Mouse (Mus musculus) liver, adult 2 months (tissue): Measurements from ENCODE around the gene Homez. TPM values are rescaled to one million over a fixed set of nuclear protein-coding genes. Genes with fewer than 3 reads are reported as not detected.

Experiments
- DNase-seq: peaks from one replicate; pipeline ENCODE4 v3.0.0-alpha.2; 2011; ENCODE audit warnings: low read depth, low spot score; ENCODE audit errors: extremely low read depth
- H3K27ac ChIP-seq: fragments of 200-500 bp; replicated peaks from 2 replicates; pipeline ENCODE4 v1.5.1; 2012; ENCODE audit warnings: low read depth, mild to moderate bottlenecking, control low read depth, inconsistent platforms, low read length; ENCODE audit not compliant: insufficient read depth
- H3K27me3 ChIP-seq: fragments of 200-500 bp; 2 replicates; pipeline ENCODE4 v1.6.1; 2012; ENCODE audit warnings: mild to moderate bottlenecking, moderate library complexity, low read length, inconsistent platforms; ENCODE audit not compliant: control insufficient read depth, insufficient read depth
- H3K36me3 ChIP-seq: fragments of 200-500 bp; 2 replicates; pipeline ENCODE4 v1.6.1; 2012; ENCODE audit warnings: low read length, inconsistent platforms; ENCODE audit not compliant: control insufficient read depth, insufficient read depth
- H3K4me1 ChIP-seq: fragments of 200-500 bp; 2 replicates; pipeline ENCODE4 v1.6.1; 2011; ENCODE audit warnings: low read length; ENCODE audit not compliant: control insufficient read depth, insufficient read depth
- H3K4me3 ChIP-seq: fragments of 200-500 bp; 2 replicates; pipeline ENCODE4 v1.5.1; 2011; ENCODE audit warnings: low read depth, mild to moderate bottlenecking, control low read depth, low read length, moderate library complexity; ENCODE audit not compliant: insufficient read depth
- H3K79me2 ChIP-seq: fragments of 200-500 bp; 2 replicates; pipeline ENCODE4 v1.6.1; 2012; ENCODE audit warnings: inconsistent platforms, mild to moderate bottlenecking, low read length, moderate library complexity; ENCODE audit not compliant: control insufficient read depth, insufficient read depth
- H3K9ac ChIP-seq: fragments of 200-500 bp; 2 replicates; pipeline ENCODE4 v1.6.1; 2012; ENCODE audit warnings: low read depth, mild to moderate bottlenecking, control low read depth, inconsistent platforms, low read length
- CTCF ChIP-seq: fragments of 200-500 bp; IDR thresholded peaks from 2 replicates; pipeline ENCODE4 v1.5.1; 2011; ENCODE audit warnings: low read depth, low read length, control low read depth
- POLR2A ChIP-seq: fragments of 200-500 bp; IDR thresholded peaks from 2 replicates; pipeline ENCODE4 v1.6.1; 2011; ENCODE audit warnings: low read length, control low read depth; ENCODE audit not compliant: insufficient read depth; ENCODE audit errors: extremely low read depth
- WGBS: fragments of 180-500 bp; shearing (Covaris S2); methylation state at CpG from one replicate; pipeline ENCODE4 v1.1.7; 2018; 5-methylcytosine and 5-hydroxymethylcytosine counted together
- polyA plus RNA-seq: library from polyadenylated mRNA; depleted of rRNA; stranded (reverse); fragments of >200 nt; gene quantifications from 2 replicates; pipeline ENCODE4 v1.2.3, GENCODE M21; 2012; rRNA removed
- total RNA-seq: library from RNA; depleted of rRNA; stranded (reverse); fragments of >200 nt; gene quantifications from 2 replicates; pipeline ENCODE4 v1.2.3, GENCODE M21; 2014; rRNA removed

The Homez gene
- total RNA-seq (1.9 and 2.5 TPM in 2 replicates), polyA plus RNA-seq (2.1 and 3.3 TPM in 2 replicates)

DNA sequence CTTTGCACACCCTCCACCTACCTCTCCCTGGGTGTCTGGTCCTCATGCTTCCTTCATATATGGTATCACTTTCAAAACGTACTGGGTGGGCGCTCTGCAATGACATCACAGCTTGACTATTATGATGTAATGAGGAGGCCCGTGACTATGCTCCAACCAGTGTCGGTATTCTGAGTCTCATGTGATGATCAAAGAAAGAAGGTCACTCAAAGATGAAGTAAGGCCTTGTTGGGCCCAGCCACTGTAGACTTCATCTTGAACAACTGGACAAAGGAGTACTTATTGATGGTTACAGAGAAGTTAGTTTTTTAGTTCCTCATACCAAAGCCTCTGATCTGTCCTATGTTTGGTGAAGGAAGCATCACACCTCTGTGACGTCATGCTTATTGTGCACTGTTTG, at the start of gene Homez:
Gene Homez, minus strand, starts transcription at position 101 of the 400 bp plus-strand sequence.
- H3K27me3 ChIP-seq, result no peaks in the 10 kb centered on the region
- no peaks in the 10 kb centered on the region for H3K79me2 ChIP-seq
- H3K36me3 ChIP-seq, result no peaks in the 10 kb centered on the region
- no peak for DNase-seq
- no peak within 1 kb of the TSS for H3K27ac ChIP-seq
- 93% methylated on average over 5 of the region's 5 CpGs for WGBS
- H3K4me1 ChIP-seq, result peaks cover 1% of the 10 kb centered on the region; the same call in 1 of the 2 replicates
- no peak for TF ChIP-seq POLR2A
- no peak for TF ChIP-seq CTCF
- no peak within 1 kb of the TSS for H3K4me3 ChIP-seq
- H3K9ac ChIP-seq, result no peak within 1 kb of the TSS

GRCm38 (mm10) chr14:54920076-54920685, 49.4 kb upstream of the Homez start:
- Histone ChIP-seq H3K27me3 (no peaks in the 10 kb centered on the region), H3K4me3 (no peak overlapping the region)
- DNase-seq, result no peak

DNA sequence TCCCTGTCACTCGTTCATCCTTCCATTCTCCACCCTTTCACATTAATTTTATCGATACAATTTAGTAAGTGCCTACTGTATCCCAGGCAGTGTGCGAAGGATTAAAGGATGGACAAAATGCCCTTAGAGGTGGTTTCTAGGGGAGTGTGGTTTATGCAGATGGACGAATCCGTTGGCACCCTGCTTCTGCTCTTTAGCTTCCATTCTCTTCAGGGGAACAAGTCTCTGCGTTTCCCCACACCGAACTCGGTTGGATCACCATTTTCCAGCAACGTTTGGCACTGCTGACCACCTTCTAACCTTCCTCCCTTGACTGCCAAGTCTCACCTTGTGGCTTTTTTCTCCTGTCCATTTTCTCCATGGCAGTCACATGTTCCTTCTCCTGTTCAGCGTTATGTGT, 42.6 kb upstream of the Homez start:
- Histone ChIP-seq H3K27ac (no peak overlapping the region), H3K36me3 (no peaks in the 10 kb centered on the region), H3K9ac (no peak overlapping the region), H3K79me2 (no peaks in the 10 kb centered on the region), H3K27me3 (peaks cover 13% of the 10 kb centered on the region), H3K4me3 (peak overlapping the region; percentile 61), H3K4me1 (no peaks in the 10 kb centered on the region)
- 33% methylated on average over 10 of the region's 10 CpGs for WGBS
- no peak for DNase-seq
- TF ChIP-seq POLR2A (no peak), CTCF (no peak)

More at GRCm38 (mm10) chr14:54920076-54920685, 49.4 kb upstream of the Homez start:
- Histone ChIP-seq H3K4me1 (no peaks in the 10 kb centered on the region), H3K27ac (no peak overlapping the region), H3K79me2 (no peaks in the 10 kb centered on the region), H3K9ac (no peak overlapping the region), H3K36me3 (no peaks in the 10 kb centered on the region)
- TF ChIP-seq CTCF, result no peak
- no peak for TF ChIP-seq POLR2A
- WGBS, result 86% methylated on average over 16 of the region's 16 CpGs

- Histone ChIP-seq H3K27ac (no peak within 1 kb of the TSS), H3K79me2 (no peaks in the 10 kb centered on the region), H3K36me3 (no peaks in the 10 kb centered on the region), H3K9ac (peak within 1 kb of the TSS; percentile 64), H3K4me1 (no peaks in the 10 kb centered on the region), H3K27me3 (peaks cover 13% of the 10 kb centered on the region), H3K4me3 (peak within 1 kb of the TSS; percentile 61)
- no peak for DNase-seq
- 0 out of 2 replicates have a peak, but pooled peaks have one; percentile 21 for TF ChIP-seq POLR2A
- no peak for TF ChIP-seq CTCF
- 1% methylated on average over 28 of the region's 28 CpGs for WGBS
Observed at GRCm38 (mm10) chr14:54912886-54913285, 42.1 kb upstream of the Homez start, which contains the start of gene Slc22a17. TSS of gene Slc22a17 (minus strand) at chr14:54913132.

DNA sequence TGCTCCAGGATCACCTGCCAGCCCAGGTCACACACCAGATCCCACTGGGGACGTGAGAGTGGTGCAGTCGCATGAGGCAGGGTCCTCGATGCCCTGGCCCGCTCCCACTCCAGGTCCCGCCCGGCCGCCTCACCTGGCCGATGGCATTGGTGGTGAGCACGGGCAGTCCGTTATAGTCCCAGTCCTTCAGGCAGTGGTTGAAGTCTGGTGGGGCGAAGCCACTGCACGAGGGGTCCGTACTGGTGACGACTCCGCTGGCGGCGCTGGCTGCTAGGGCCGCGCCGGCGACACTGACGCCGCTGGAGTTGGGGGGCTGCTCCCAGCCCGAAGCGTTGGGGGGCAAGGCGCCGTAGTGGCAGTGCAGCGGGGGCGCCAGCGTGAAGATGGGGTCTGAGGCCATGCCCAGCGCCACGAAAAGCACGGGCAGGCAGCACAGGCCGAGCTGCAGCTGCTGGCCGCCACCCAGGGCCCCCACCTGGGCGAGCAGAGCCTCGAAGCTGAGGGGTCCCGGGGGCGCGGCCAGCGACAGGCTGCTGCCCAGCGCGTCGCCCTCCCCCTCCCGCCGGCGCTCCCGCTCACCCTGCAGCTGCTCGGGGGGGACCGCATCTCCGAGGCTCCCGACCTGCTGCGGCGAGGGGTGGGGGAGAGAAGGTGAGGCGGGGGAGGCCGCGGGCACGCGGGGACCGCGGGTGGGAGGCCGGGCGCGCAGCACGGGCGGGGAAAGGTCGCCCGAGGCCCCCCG, 41.5 kb upstream of the Homez start:
- Histone ChIP-seq H3K4me3 (peak overlapping the region; percentile 61), H3K4me1 (no peaks in the 10 kb centered on the region), H3K36me3 (no peaks in the 10 kb centered on the region), H3K27me3 (peaks cover 13% of the 10 kb centered on the region), H3K79me2 (no peaks in the 10 kb centered on the region), H3K27ac (no peak overlapping the region), H3K9ac (peak overlapping the region; percentile 64)
- no peak for DNase-seq
- 9% methylated on average over 59 of the region's 69 CpGs for WGBS
- no peak for TF ChIP-seq CTCF
- TF ChIP-seq POLR2A, result no peak

DNA sequence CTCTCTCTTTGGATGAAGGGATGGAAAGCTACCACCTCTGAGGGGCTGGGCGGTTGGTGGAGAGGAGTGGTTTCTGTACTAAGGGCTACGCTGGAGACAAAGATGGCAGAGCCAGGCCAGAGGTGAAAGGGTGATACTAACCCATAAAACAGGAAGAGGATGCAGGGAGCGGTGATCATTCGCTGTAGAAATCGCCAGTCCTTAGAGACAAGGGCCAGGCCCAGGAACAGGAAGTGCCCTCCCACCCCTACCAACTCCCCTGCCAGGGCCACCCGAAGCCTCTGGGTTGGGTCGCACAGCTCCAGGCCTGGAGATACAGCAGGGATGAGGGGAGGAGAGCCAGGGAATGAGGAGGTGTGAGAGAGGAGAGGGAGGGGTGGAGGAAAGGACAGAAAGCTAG, 37.9 kb upstream of the Homez start:
- DNase-seq, result no peak
- WGBS, result 75% methylated on average over 7 of the region's 7 CpGs
- no peaks in the 10 kb centered on the region for H3K79me2 ChIP-seq
- peaks cover 13% of the 10 kb centered on the region for H3K27me3 ChIP-seq
- no peak overlapping the region for H3K27ac ChIP-seq
- H3K4me3 ChIP-seq, result no peak overlapping the region
- H3K9ac ChIP-seq, result no peak overlapping the region
- TF ChIP-seq CTCF (no peak), POLR2A (no peak)
- H3K4me1 ChIP-seq, result no peaks in the 10 kb centered on the region
- no peaks in the 10 kb centered on the region for H3K36me3 ChIP-seq
